Mouse (Mus musculus) cerebellum, adult 18-20 months (tissue): ENCODE results near the gene Uckl1.

ENCODE experiments used
- DNase-seq, 2 experiments: peaks; one replicate each; pipeline ENCODE4 v3.0.0; 2021

Uckl1 gene

GRCm38 (mm10) chr2:181584411-181584942 lies at the start of gene Uckl1:
TSS of gene Uckl1 (minus strand) at chr2:181584892.
- DNase-seq, result peak in 1 of 2 experiments; percentile 8

- DNase-seq, result peak; percentile 60 to 75
Observed at GRCm38 (mm10) chr2:181632624-181633023, 47.9 kb upstream of the Uckl1 start.

GRCm38 (mm10) chr2:181628471-181628870 lies 43.8 kb upstream of the Uckl1 start:
- DNase-seq, result no peak

- peak; percentile 25 to 41 for DNase-seq
Observed at GRCm38 (mm10) chr2:181623401-181623800, 38.7 kb upstream of the Uckl1 start.

- no peak for DNase-seq
Observed at GRCm38 (mm10) chr2:181618761-181619495, 34.2 kb upstream of the Uckl1 start.

GRCm38 (mm10) chr2:181602367-181602766 lies 17.7 kb upstream of the Uckl1 start:
- no peak for DNase-seq

GRCm38 (mm10) chr2:181601751-181602145 lies 17.1 kb upstream of the Uckl1 start:
- DNase-seq, result no peak

GRCm38 (mm10) chr2:181600828-181601750 lies 16.4 kb upstream of the Uckl1 start:
- DNase-seq, result peak; percentile 97

GRCm38 (mm10) chr2:181600226-181600758 lies 15.6 kb upstream of the Uckl1 start:
- DNase-seq, result peak in 1 of 2 experiments; percentile 19

GRCm38 (mm10) chr2:181598454-181599351 lies 14.0 kb upstream of the Uckl1 start, which contains the start of gene Samd10:
TSS of gene Samd10 (minus strand) at chr2:181599212.
- DNase-seq, result peak; percentile 80 to 86

GRCm38 (mm10) chr2:181597378-181598061 lies 12.8 kb upstream of the Uckl1 start:
- DNase-seq, result no peak

- DNase-seq, result peak in 1 of 2 experiments; percentile 26
Observed at GRCm38 (mm10) chr2:181596221-181596960, 11.7 kb upstream of the Uckl1 start.

- peak; percentile 74 to 79 for DNase-seq
Observed at GRCm38 (mm10) chr2:181594946-181595696, 10.4 kb upstream of the Uckl1 start.

GRCm38 (mm10) chr2:181593937-181594336 lies 9.2 kb upstream of the Uckl1 start:
- no peak for DNase-seq

GRCm38 (mm10) chr2:181593042-181593421 lies 8.3 kb upstream of the Uckl1 start:
- no peak for DNase-seq

GRCm38 (mm10) chr2:181592231-181593041 lies 7.7 kb upstream of the Uckl1 start, which contains the start of gene Zfp512b:
TSS of gene Zfp512b (minus strand) at chr2:181592803.
- peak; percentile 79 to 88 for DNase-seq

- DNase-seq, result peak in 1 of 2 experiments; percentile 34
Observed at GRCm38 (mm10) chr2:181591528-181592085, 6.9 kb upstream of the Uckl1 start, which contains the start of gene Prpf6. TSS of gene Prpf6 (plus strand) at chr2:181591868.

GRCm38 (mm10) chr2:181590471-181590870 lies 5.8 kb upstream of the Uckl1 start:
- DNase-seq, result no peak
